Mouse (Mus musculus): ENCODE measurements around the gene Bad.

Gene Bad

GRCm38 (mm10) chr19:6968491-6969271 lies 27.0 kb downstream of the Bad start:
- no peak for DNase-seq (ENCODE audit: extremely low read depth, low read depth)

- no peak for DNase-seq (ENCODE audit: extremely low read depth, low read depth)
Measured at GRCm38 (mm10) chr19:6969291-6969664, 27.6 kb downstream of the Bad start.

- DNase-seq (ENCODE audit: extremely low read depth, low read depth), result no peak
Measured at GRCm38 (mm10) chr19:6969665-6970381, 28.2 kb downstream of the Bad start.

GRCm38 (mm10) chr19:6970460-6971085 lies 28.9 kb downstream of the Bad start:
- no peak for DNase-seq (ENCODE audit: extremely low read depth, low read depth)

GRCm38 (mm10) chr19:6971644-6972043 lies 30.0 kb downstream of the Bad start:
- DNase-seq (ENCODE audit: extremely low read depth, low read depth), result no peak

GRCm38 (mm10) chr19:6972247-6972917 lies 30.7 kb downstream of the Bad start:
- no peak for DNase-seq (ENCODE audit: extremely low read depth, low read depth)

- no peak for DNase-seq (ENCODE audit: extremely low read depth, low read depth)
Measured at GRCm38 (mm10) chr19:6973581-6974190, 32.0 kb downstream of the Bad start.

- DNase-seq (ENCODE audit: extremely low read depth, low read depth), result peak; percentile 74
Measured at GRCm38 (mm10) chr19:6974211-6975205, 32.8 kb downstream of the Bad start, which contains the start of gene Ppp1r14b. Gene Ppp1r14b (plus strand): TSS chr19:6974968.

GRCm38 (mm10) chr19:6975537-6976521 lies 34.2 kb downstream of the Bad start, which contains the start of gene Plcb3:
Gene Plcb3 (minus strand): TSS chr19:6976470.
- DNase-seq (ENCODE audit: extremely low read depth, low read depth), result no peak

GRCm38 (mm10) chr19:6977759-6978638 lies 36.3 kb downstream of the Bad start:
- no peak for DNase-seq (ENCODE audit: extremely low read depth, low read depth)

- DNase-seq (ENCODE audit: extremely low read depth, low read depth), result no peak
Measured at GRCm38 (mm10) chr19:6978639-6978974, 36.9 kb downstream of the Bad start.

- DNase-seq (ENCODE audit: extremely low read depth, low read depth), result no peak
Measured at GRCm38 (mm10) chr19:6979001-6979479, 37.4 kb downstream of the Bad start.

- peak; percentile 93 for DNase-seq (ENCODE audit: extremely low read depth, low read depth)
Measured at GRCm38 (mm10) chr19:6979486-6980380, 38.1 kb downstream of the Bad start.

GRCm38 (mm10) chr19:6980381-6981093 lies 38.9 kb downstream of the Bad start, which contains the start of gene Fkbp2:
Gene Fkbp2 (minus strand): TSS chr19:6980501.
- DNase-seq (ENCODE audit: extremely low read depth, low read depth), result peak; percentile 85

- DNase-seq (ENCODE audit: extremely low read depth, low read depth), result no peak
Measured at GRCm38 (mm10) chr19:6981465-6981864, 39.8 kb downstream of the Bad start.

GRCm38 (mm10) chr19:6983621-6984020 lies 42.0 kb downstream of the Bad start:
- DNase-seq (ENCODE audit: extremely low read depth, low read depth), result no peak
